Mouse (Mus musculus) lung, adult 2 months (tissue): ENCODE results near the gene Cry2.

ENCODE experiments used
- CTCF ChIP-seq: fragments of 200-500 bp; IDR thresholded peaks from 2 replicates; pipeline ENCODE4 v1.5.1; 2011; ENCODE audit warnings: mild to moderate bottlenecking, low read length, control low read depth; ENCODE audit not compliant: insufficient read depth
- POLR2A ChIP-seq: fragments of 200-500 bp; IDR thresholded peaks from 2 replicates; pipeline ENCODE4 v1.6.1; 2011; ENCODE audit warnings: low read depth, mild to moderate bottlenecking, control low read depth, low read length, borderline replicate concordance; ENCODE audit errors: extremely low read depth

DNA sequence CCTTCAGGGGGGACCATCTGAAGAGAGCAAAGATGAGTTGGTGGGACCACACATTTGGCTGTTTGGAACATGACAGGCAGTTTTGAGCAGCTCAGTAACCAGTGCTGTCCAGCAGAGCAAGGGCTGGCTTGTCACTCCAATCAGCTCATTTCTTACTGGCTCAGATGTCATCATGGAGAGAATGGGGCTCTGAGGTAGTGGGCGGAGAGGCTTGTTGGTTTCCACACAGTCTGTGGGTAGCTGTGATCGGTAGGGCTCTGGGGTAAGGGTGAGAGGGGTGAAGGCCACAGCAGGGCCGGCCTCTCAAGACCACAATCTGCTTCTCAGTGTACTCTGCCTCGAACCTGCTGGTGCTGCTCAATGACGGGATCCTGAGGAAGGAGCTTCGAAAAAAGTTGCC, 57.5 kb downstream of the Cry2 start:
- TF ChIP-seq CTCF (no peak), POLR2A (no peak)
